Mouse (Mus musculus) retina, postnatal 1 day (tissue): ENCODE data around the gene Sfi1.
"Not testable (repeated sequence)": the region's sequence is repeated elsewhere in the genome, so short reads cannot be mapped to it uniquely, and the experiment has no call there.

ENCODE experiments used
- DNase-seq: peaks from one replicate; pipeline ENCODE4 v3.0.0-alpha.2; 2012

The Sfi1 gene

GRCm38 (mm10) chr11:3193363-3193762 is at the start of gene Sfi1:
Sfi1 (minus strand) TSS chr11:3193463.
- DNase-seq: no peak

DNA sequence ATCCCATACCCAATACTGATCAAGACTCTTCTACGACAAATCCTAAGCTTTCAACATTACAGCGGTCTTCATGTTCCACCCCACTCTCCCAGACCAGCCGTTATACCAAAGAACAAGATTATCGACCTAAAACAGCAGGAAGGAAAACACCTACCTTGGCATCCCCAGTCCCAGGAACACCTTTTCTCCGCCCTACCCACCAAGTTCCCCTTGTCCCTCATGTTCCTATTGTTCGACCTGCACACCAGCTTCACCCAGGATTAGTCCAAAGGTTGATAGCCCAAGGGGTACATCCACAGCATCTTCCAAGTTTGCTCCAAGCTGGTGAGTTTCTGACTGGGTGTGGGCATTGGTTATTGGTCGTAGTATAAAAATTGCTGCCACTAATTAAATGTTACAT is 49.1 kb upstream of the Sfi1 start:
- DNase-seq: no peak

DNA sequence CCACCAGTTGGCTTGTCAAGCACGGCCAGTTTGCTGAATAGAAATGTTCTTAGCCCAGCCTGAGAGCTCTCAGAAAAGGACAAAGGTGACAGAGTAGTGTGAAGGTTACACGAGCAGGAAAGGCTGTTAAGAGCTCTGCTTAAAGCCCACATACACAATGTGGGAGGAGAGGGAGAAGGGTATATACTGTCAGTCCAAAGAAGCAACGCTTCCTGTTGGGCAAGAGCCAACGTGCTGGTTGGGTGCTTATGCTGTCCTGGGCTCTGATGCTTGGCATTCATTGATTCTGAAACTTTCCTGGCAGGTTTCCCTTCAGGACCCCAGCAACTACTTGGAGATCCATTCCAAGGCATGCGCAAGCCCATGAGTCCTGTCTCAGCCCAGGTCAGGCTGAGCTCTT is 42.0 kb upstream of the Sfi1 start:
- DNase-seq: no peak

DNA sequence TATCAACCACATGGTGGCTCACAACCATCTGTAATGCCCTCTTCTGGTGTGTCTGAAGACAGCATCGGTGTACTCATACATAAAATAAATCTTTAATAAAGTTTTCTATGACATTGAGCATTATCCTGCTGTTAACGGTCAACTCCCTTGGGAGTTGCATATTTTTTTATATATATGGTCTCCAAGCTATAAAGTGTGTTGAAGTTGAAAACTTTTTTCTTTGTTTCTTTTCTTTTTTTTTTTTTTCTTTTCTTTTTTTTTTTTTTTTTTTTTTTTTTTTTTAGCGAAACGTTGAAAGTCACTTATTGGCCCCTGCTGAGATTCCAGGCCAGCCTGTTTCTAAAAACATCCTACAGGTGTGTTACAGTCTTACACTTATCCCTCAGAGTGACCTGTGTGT is 40.4 kb upstream of the Sfi1 start:
- DNase-seq: no peak

DNA sequence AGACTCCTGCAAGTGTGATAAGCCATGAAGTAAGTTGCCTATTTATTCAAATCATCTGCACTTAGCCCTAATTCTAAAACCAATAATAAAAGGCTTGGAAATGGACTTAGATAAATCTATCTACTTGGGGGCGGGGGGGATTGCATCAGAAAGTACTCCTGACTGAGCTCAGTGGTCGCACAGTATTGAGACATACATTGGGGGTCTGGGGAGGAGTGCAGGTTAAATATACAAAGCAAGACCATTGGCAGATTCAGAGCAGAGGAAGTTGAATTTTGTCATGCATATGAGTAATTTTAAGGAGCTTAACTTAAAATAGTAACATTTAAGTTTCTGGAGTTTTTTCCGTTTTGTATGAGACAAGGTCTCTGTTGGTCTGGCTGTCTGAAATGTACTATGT is 39.0 kb upstream of the Sfi1 start:
- DNase-seq: no peak

DNA sequence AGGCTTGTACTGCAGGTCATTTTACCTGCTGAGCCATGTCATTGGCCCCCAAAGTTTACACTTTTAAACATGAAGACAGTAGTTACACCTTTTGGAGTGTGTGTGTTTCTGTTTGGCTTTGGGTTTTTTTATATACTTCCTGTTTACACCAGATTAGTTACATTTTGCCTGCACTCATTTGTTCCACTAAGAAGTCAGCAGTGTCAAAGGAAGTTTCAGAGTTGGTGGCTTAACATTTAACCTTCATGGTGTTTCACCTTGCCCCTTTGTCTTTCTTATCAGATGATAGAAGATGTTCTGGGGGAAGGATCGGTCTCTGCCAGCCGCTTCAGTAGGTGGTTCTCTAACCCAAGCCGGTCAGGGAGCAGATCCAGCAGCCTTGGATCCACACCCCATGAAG is 33.9 kb upstream of the Sfi1 start:
- DNase-seq: no peak

DNA sequence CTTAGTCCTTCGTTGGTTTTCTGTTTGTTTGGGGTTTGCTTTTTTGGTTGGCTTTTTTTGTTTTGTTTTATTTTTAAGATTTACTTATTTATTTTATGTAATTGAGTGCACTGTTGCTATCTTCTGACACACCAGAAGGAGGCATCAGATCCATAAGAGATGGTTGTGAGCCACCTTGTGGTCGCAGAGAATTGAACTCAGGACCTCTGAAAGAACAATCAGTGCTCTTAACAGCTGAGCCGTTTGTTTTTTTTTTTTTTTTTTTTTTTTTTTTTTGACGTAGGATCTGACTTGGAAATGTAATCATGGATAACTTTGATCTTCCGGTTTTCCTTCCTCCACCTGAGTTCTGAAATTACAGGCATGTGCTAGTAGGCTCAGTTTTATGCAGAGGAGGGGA is 29.8 kb upstream of the Sfi1 start:
- no peak for DNase-seq

GRCm38 (mm10) chr11:3212526-3212925 is 19.3 kb upstream of the Sfi1 start:
- DNase-seq: no peak

- no peak for DNase-seq
Measured at GRCm38 (mm10) chr11:3206783-3207182, 13.5 kb upstream of the Sfi1 start.

DNA sequence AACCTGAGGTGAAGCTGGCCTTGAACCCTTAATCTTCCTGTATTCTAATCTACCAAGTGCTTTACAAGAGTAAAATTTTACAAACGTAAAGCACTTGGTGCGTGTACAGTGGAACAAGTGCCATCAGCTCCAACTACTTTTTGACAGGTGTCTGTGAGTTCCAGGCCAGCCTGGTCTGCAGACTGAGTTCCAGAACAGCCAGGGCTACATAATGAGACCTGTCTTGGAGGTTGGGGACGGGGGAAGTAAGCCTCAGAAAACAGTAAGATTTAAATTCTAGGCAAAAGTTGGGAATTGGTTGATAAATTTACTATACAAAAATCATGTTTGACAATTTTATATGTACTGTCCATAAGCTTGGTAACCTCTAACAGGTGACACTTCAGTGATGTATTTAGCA is 11.9 kb upstream of the Sfi1 start:
- DNase-seq: no peak

GRCm38 (mm10) chr11:3203771-3204170 is 10.5 kb upstream of the Sfi1 start:
- DNase-seq: no peak

- no peak for DNase-seq
Measured at GRCm38 (mm10) chr11:3202781-3203441, 9.6 kb upstream of the Sfi1 start.

DNA sequence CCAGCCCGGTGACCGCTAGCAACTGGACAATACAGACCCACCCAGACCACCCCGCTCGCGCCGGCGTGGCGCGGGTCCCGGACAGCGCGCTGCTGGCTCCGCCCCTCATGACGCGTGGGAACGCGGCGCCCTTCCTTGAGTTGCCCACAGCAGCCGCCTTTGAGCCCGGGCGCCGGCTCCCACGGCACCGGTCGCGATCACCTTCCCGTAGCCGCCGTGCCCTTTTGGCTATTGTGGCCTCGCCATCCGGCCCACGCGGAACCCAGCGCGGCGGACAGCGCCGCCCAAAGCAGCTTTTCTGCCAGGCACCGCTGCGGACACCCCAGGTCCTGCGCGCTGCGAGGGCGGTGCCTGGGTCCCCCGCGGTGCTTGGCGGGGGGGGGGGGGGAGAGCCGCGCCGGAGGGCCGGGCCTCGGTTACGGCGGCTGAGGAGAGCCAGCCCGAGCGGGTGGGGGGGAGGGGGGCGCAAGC is 9.0 kb upstream of the Sfi1 start, which contains the start of gene Eif4enif1:
Eif4enif1 (plus strand) TSS at position 162 of the 471 bp plus-strand sequence.
- peak; percentile 96 for DNase-seq

DNA sequence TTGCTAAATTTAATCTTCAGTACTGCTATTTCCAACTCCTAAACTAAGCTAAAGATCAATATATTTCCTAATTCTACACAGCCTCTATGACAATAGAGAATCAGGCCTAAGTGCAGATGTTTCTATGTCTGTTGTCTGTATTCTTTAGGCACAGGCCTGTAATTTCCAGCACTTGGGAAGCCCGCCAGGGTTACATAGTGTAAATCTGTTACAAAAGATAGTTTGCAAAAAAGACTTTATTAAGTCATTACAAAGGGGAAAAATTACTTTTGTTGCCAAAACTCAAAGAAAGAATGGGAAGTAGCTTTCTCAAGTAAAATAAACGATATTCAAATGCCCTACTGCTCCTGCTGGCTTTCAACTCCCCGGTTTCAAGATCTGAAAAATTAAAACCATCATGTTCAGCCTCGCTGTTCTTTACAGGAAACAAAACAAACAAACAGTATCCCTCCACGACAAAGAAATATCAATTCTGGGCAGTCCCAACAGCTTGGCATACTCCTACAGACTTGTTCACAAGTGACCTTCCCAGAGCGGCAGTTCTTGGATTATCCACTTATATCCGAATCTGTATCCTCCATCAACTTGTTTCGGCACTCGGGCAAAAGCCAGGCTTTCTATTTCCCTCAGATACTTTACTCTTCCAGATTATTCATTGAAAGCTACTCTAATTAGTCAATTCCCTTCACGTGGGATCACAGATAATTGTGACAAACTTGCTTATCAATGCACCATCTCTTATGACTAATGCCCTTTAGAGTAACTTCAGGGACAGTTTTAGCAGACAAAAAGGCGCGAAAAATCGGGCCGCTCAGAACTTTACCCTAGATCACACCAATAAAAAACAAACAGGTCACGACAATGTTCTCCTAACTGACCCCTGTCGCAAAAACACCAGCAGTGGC is 8.3 kb upstream of the Sfi1 start:
- DNase-seq: no peak

DNA sequence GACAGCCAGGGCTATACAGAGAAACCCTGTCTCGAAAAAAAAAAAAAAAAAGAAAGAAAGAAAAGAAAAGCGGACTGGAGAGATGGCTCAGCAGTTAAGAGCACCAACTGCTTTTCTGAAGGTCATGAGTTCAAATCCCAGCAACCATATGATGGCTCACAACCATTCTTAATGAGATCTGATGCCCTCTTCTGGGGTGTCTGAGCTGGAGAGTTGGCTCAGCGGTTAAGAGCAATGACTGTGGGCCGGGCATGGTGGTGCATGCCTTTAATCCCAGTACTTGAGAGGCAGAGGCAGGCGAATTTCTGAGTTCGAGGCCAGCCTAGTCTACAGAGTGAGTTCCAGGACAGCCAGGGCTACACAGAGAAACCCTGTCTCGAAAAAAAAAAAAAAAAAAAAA is 7.4 kb upstream of the Sfi1 start:
- not testable (repeated sequence) for DNase-seq

DNA sequence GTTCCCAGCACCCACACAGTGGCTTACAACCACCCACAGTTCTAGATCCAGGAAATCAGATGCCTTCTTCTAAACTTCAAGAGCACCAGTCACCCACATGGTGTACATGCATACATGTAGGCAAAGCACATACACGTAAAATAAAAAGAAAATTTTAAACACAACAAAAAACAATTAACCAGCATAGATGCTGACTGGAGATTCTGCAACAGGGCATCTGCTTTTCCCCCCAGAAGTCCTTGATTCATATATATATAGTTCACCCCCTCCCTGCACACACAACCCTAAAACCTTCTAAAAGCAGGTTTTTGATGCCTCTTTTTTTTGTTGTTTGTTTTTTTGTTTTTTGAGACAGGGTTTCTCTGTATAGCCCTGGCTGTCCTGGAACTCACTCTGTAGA is 10.6 kb downstream of the Sfi1 start:
- DNase-seq: not testable (repeated sequence)

DNA sequence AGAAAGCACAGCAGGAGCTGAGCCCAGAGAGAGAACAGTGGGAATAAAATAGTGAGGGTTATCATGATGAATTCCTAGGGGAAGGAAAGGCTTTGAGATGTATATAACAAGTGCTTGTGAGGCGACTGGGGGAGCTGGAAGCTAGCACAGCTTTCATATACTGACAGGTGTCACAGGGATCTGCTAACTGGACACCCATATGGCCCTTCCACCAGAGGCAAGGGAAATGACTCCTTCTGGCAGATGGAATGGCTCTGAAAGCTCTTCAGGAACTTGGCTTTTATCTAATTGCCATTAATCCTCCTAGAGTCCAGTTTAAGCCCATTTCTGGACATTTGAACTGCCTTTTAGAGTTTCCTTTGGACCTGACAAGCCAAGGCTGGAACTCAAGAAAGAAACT is 11.3 kb downstream of the Sfi1 start:
- not testable (repeated sequence) for DNase-seq

- DNase-seq: not testable (repeated sequence)
Measured at GRCm38 (mm10) chr11:3181250-3181649, 12.0 kb downstream of the Sfi1 start.

GRCm38 (mm10) chr11:3180510-3181160 is 12.6 kb downstream of the Sfi1 start:
- DNase-seq: not testable (repeated sequence)

DNA sequence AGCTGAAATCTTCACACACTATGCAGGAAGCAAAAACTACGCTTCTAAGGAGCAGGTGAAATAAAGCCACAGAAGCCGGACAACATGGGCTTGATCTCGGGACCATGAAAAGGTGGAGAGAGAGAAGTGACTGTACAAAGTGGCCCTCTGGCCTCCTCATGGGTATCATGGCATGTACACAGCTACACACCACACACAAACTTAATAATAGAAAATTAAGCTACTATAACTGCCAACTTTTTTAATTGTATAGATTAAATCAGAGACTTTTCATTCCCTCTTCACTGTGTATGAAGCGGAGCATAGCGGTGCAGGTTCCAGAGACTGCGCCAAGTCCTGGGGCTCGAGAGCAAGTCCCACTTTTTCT is 13.6 kb downstream of the Sfi1 start:
- not testable (repeated sequence) for DNase-seq

GRCm38 (mm10) chr11:3178968-3179725 is 14.1 kb downstream of the Sfi1 start:
- DNase-seq: not testable (repeated sequence)

DNA sequence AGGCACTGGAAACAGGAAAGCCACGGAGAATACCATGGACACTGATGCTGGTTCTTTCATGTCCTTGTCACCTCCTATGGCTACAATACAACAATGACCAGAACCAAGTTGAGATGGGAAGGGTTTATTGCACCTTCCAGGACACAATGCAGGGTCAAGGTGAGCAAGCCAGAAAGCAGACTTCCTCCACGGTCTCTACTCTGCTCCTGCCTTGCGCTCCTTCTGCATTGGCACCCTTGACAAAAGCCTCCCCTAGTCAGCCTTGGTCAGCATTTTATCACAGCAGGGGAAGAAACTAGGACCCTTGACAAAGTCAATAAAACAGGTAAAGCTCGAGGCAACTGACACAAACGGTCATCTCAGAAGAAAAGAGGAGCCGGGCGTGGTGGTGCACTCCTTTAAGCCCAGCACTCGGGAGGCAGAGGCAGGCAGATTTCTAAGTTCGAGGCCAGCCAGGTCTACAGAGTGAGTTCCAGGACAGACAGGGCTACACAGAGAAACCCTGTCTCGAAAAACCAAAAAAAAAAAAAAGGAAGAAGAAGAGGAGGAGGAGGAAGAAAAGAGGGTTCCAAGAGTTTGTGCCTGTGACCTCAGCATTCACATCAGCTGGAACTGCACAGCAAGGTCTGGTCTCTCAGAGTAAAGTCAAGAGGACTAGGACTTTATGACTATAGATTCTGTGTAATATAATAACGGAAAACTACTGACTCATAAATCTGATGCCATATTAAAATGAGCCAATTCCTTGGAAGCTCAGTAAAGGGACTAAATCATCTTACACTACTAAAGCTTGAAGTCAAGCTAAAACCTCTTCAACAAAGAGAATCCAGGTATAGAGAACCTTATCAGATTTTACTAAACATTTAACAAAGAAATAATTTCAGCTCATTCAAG is 19.6 kb downstream of the Sfi1 start:
- peak; percentile 11 for DNase-seq
